In the genomic region with DNA sequence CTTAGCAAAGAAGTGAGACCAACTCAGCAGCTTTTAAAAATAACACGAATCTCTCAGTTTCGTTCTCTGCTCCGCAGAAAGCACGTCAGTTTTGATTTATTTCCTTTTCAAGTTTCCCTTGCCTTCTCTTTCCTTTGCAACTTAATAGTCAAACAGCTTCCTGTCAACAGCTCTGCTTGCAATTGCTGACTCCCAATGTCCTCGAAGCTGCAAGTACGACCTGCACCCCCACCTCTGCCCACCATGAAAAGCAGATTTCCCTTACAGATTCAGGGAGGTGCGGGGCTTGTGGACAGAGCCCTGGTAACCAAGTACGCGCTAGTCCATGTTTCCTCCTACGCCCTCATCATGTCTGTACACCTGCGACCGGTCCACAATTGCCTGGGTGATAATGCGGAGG, we compare ENCODE assay signal across 9 mouse cellular contexts.
DNase-seq lines count a peak whose midpoint lies in the region; ATAC-seq and TF ChIP-seq lines count a peak whose summit lies in the region.
"Had no signal": no experiment of that assay in that cellular context is flagged by ENCODE, and none has a peak within 500 bp of the region (broad histone marks: within the 10 kb centered on the region; RNA-seq: fewer than 3 reads in every experiment).

No protein-coding gene starts in this region.

- no peaks in the 10 kb centered on the region for H3K27me3 ChIP-seq in embryonic facial prominence, embryonic 15.5 days
- H3K27me3 ChIP-seq in midbrain, embryonic 16.5 days (ENCODE audit: control insufficient read depth, insufficient read depth, low read depth, low read length): no peaks in the 10 kb centered on the region

- ATAC-seq in frontal cortex, adult (ENCODE audit: low TSS enrichment): peak; percentile 41
- no peak for ATAC-seq in embryonic facial prominence, embryonic 15.5 days (ENCODE audit: insufficient number of reproducible peaks, low FRiP score, low TSS enrichment, low read depth)
- ATAC-seq in midbrain, embryonic 16.5 days: no peak

- DNase-seq in frontal cortex, postnatal 10 days (ENCODE audit: low spot score in 2 of 2): no peak
- no peak for DNase-seq in layer of hippocampus, adult 2 months (ENCODE audit: low spot score in 2 of 2)
- no peak for DNase-seq in layer of hippocampus, postnatal 14 days (ENCODE audit: low spot score in 2 of 2)
- no peak for DNase-seq in thymus, postnatal 14 days
- DNase-seq: midbrain, embryonic 14.5 days had no signal

- H3K9me3 ChIP-seq in embryonic facial prominence, embryonic 15.5 days (replicated peaks): no peaks in the 10 kb centered on the region
- no peaks in the 10 kb centered on the region for H3K9me3 ChIP-seq in midbrain, embryonic 16.5 days (replicated peaks; ENCODE audit: control insufficient read depth, low read length, poor library complexity, severe bottlenecking)

- TF ChIP-seq POLR2A in olfactory bulb, adult 2 months (IDR thresholded peaks at IDR 0.05; ENCODE audit: insufficient read depth, low read depth, low read length): no peak

- H3K27ac ChIP-seq in layer of hippocampus, adult 2 months: peak overlapping the region; percentile 58; the same call in 1 of the 2 replicates
- no peak overlapping the region for H3K27ac ChIP-seq in embryonic facial prominence, embryonic 15.5 days (replicated peaks)
- H3K27ac ChIP-seq in olfactory bulb, adult 2 months (ENCODE audit: insufficient read depth, low read depth, low read length): 0 out of 2 replicates have a peak overlapping the region, but pooled peaks have one; percentile 73
- no peak overlapping the region for H3K27ac ChIP-seq in midbrain, embryonic 16.5 days (ENCODE audit: low read length)

- H3K4me1 ChIP-seq in embryonic facial prominence, embryonic 15.5 days: peaks cover 4% of the 10 kb centered on the region; the same call in 1 of the 2 replicates
- H3K4me1 ChIP-seq in olfactory bulb, adult 2 months (ENCODE audit: control insufficient read depth, insufficient read depth, low read length): peaks cover 3% of the 10 kb centered on the region; the same call in 1 of the 2 replicates
- H3K4me1 ChIP-seq in midbrain, embryonic 16.5 days (ENCODE audit: control insufficient read depth, insufficient read depth, low read length): no peaks in the 10 kb centered on the region

- peak overlapping the region; percentile 47 for H3K4me3 ChIP-seq in layer of hippocampus, adult 2 months
- H3K4me3 ChIP-seq in embryonic facial prominence, embryonic 15.5 days (replicated peaks): peak overlapping the region; percentile 19
- H3K4me3 ChIP-seq in olfactory bulb, adult 2 months (ENCODE audit: insufficient read depth, low read depth, low read length): peak overlapping the region; percentile 20
- H3K4me3 ChIP-seq in midbrain, embryonic 16.5 days (ENCODE audit: low read depth, low read length): no peak overlapping the region

- H3K4me2 ChIP-seq in embryonic facial prominence, embryonic 15.5 days (replicated peaks): peak overlapping the region; percentile 37
- H3K4me2 ChIP-seq in midbrain, embryonic 16.5 days (ENCODE audit: low read length): no peak overlapping the region

- WGBS in embryonic facial prominence, embryonic 15.5 days: 45% methylated on average over 13 of the region's 13 CpGs
- 34% methylated on average over 13 of the region's 13 CpGs for WGBS in olfactory bulb, adult 2 months
- 79% methylated on average over 13 of the region's 13 CpGs for WGBS in midbrain, embryonic 16.5 days

- no peak overlapping the region for H3K9ac ChIP-seq in embryonic facial prominence, embryonic 15.5 days
- H3K9ac ChIP-seq in midbrain, embryonic 16.5 days (ENCODE audit: low read depth, low read length): no peak overlapping the region

- TF ChIP-seq CTCF in layer of hippocampus, adult 2 months (conservative IDR thresholded peaks at IDR 0.05): no peak
- no peak for TF ChIP-seq CTCF in olfactory bulb, adult 2 months (IDR thresholded peaks at IDR 0.05; ENCODE audit: insufficient read depth, low read depth, low read length)

- no peaks in the 10 kb centered on the region for H3K36me3 ChIP-seq in embryonic facial prominence, embryonic 15.5 days
- H3K36me3 ChIP-seq in midbrain, embryonic 16.5 days (ENCODE audit: control insufficient read depth, insufficient read depth, low read length): no peaks in the 10 kb centered on the region

Comparison
In these comparisons a context has a peak if more than half of its experiments do, and no peak if none do; other contexts are left out.
1. H3K27ac ChIP-seq: peak in layer of hippocampus, adult 2 months (single experiment) and olfactory bulb, adult 2 months (single experiment); none in embryonic facial prominence, embryonic 15.5 days (single experiment) and midbrain, embryonic 16.5 days (single experiment).